Mouse (Mus musculus) T-helper 2 cell (primary cell): Measurements from ENCODE around the gene Rhebl1.

ENCODE experiments used
- in situ Hi-C: fragments of 300-600 bp; cut with MboI, MseI; formaldehyde crosslinking; loops from one replicate; pipeline ENCODE4 v1.15.1; 2025; ENCODE audit warnings: high pct_unique_total_duplicates

Gene Rhebl1

GRCm38 (mm10) chr15:98916016-98916415 is 21.7 kb upstream of the Rhebl1 start:
- in situ Hi-C loops = no loop called here

GRCm38 (mm10) chr15:98914903-98915302 is 20.6 kb upstream of the Rhebl1 start:
- in situ Hi-C loops = no loop called here

DNA sequence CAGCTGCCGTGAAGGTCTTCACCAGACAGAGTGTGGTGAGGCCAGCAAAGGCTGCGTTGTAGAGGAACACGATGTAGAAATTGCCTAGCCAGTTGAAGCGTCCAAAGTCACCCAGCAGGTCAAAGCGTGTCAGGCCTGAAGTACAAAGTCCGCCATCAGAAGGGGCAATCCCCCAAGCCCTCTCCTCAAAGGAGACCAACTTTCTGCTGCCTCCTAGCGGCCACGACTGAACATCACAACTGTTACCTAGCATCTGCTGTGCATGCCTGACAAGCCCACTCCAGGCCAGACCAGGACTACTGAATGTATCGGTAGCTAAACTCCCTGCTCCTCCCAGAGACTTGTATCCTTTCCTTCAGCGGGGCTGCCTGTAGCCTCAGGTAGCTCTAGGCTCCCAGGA is 10.4 kb upstream of the Rhebl1 start:
- in situ Hi-C loops = no loop called here

DNA sequence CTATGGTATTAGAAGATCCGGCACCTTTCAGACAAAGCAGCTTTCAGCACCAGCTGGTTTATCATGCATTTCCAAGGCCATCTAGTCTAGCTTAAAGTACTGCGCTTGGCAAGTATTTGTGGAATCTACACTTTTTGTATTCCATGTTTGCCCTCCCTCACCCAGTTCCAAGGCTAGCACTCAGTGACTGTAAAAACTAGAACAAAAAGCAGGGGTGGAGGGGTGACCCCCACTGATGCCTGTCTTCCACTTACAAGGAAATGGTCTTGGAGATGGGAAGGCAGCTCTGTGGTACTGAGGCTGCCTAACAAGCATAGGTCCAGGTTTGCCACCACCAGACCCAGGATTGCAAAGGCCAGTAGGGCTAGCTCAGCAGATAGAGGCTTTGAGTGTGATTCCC is 8.3 kb upstream of the Rhebl1 start:
- in situ Hi-C loops = no loop called here

GRCm38 (mm10) chr15:98901530-98901929 is 7.2 kb upstream of the Rhebl1 start:
- in situ Hi-C loops = no loop called here

- in situ Hi-C loops = loop anchor here (5.0 to 10.0 kb wide), 2 partner anchors 104 to 1177 kb away; no protein-coding TSS in a partner anchor
These were observed 3.8 kb upstream of the Rhebl1 start, which contains the start of gene Dhh for GRCm38 (mm10) chr15:98897928-98898800. TSS of gene Dhh (minus strand) at chr15:98898540.

DNA sequence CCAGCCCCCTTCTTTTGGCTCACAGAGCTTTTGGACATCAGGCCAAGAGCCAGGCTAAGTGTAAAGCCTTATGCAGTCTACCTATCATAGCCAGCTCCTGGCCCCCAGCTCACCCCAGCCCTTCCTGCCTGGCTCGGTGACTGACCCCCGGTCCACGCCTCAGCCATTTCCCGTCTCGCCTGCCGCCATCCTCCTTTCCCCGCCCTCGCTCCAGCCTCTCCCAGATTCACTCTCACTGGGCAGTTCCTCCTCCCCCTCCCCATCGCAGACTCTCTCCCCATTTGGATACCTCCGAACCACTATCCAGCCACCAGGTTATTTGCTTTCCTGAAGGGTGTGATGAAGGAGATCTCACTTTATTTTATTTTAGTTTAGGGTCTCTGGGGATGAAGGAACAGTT is 3.2 kb upstream of the Rhebl1 start:
- in situ Hi-C loops = loop anchor here (5.0 to 10.0 kb wide), 2 partner anchors 105 to 1177 kb away; no protein-coding TSS in a partner anchor

- in situ Hi-C loops = loop anchor here (5.0 to 10.0 kb wide), 2 partner anchors 106 to 1179 kb away; no protein-coding TSS in a partner anchor
These were observed 1.6 kb upstream of the Rhebl1 start for GRCm38 (mm10) chr15:98895635-98896589.

DNA sequence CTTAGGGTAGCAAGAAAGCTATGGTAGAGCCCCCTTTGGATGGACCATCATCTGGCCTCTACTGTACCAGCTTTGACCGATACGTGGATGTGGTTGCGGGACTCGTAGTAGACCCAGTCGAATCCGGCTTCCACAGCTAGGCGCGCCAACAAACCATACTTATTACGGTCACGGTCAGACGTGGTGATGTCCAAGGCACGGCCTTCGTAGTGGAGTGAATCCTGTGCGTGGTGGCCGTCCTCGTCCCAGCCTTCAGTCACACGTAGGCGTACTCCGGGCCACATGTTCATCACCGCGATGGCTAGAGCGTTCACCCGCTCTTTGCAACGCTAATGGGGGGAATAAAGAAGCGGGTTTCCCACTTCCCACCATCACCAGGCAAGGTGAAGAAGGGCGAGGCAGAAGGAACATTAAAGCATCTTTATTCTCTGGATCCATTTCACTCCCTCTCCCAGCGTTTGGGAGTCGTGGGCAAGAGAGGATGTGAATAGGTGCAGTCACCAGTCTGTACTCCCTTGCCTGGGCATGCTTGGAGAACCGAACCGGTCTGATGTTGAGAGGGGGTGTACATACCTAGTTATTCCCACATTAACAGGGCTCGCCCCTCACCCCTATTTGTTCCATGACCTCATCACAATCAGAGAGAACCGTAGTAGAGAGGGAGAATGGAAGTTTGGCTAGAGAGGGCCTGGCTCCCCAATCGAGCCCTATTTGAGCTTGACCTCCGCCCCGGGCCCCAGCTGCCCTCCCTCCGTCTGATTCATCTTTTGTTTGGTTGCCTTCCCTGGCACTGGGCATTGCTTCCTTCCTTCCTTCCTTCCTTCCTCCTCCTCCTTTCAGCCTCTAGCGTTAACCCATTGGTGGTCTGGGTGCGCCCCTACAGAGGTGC is 650 bp upstream of the Rhebl1 start:
- in situ Hi-C loops = loop anchor here (5.0 to 10.0 kb wide), 2 partner anchors 107 to 1180 kb away; no protein-coding TSS in a partner anchor

- in situ Hi-C loops = loop anchor here (10.0 kb wide), 1 partner anchor 1182 kb away; no protein-coding TSS in a partner anchor
These were observed 1.3 kb downstream of the Rhebl1 start for GRCm38 (mm10) chr15:98893036-98893435.

GRCm38 (mm10) chr15:98891907-98892606 is 2.3 kb downstream of the Rhebl1 start:
- in situ Hi-C loops = loop anchor here (10.0 kb wide), 1 partner anchor 1183 kb away; no protein-coding TSS in a partner anchor

GRCm38 (mm10) chr15:98891198-98891742 is 3.1 kb downstream of the Rhebl1 start:
- in situ Hi-C loops = loop anchor here (10.0 kb wide), 1 partner anchor 1184 kb away; no protein-coding TSS in a partner anchor

GRCm38 (mm10) chr15:98887526-98887925 is 6.8 kb downstream of the Rhebl1 start:
- in situ Hi-C loops = loop anchor here (5.0 kb wide), 1 partner anchor 35 kb away; no protein-coding TSS in a partner anchor

DNA sequence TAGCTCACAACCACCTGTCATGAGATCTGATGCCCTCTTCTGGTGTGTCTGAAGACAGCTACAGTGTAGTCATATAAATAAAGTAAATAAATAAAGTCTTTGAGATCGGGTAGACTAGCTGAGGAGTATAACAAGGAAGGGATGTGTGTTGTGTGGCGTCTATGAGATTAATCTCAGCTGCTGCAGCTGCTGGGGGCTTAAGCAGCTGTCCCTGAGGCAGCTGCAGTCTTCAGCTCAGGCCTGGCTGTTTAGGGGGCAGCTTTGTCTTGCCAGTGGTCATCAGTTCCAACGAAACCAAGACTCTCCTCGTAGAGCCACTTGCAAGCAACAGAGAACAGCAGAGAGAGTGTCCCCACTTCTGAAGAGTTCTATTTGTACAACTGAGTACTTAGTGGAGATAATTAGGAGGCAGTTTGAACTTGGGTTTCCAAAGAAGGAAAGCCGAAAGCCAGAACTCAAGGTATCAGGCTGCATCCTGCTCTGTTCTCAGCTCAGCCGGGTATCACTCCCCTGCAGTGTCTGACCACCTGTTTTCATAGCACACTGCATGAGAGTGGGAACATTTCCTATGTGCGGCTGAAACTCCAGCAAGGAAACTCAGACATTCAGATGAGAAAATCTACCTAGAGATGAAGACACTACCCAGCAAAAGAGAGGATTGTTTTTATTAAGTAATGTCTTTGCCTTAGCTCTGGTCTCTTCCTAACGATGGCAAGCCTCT is 7.5 kb downstream of the Rhebl1 start:
- in situ Hi-C loops = loop anchor here (5.0 kb wide), 1 partner anchor 35 kb away; no protein-coding TSS in a partner anchor

DNA sequence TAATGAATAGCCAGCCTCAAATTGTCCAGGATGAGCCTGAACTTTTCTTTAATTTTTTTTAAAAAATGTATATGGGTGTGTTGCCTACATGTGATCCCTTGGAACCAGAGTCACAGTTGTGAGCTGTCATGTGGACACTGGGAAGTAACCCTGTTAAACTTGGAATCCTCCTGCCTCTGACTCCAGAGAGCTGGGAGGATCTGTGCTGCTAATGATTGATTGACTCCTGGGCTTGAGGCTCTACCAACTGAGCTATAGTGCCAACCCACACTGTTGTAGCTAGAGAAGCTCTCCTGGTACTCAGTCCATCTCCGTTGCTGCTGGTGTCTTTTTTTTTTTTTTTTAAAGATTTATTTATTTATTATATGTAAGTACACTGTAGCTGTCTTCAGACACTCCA is 10.2 kb downstream of the Rhebl1 start:
- in situ Hi-C loops = no loop called here

- in situ Hi-C loops = no loop called here
These were observed 10.7 kb downstream of the Rhebl1 start for GRCm38 (mm10) chr15:98883661-98884060.

- in situ Hi-C loops = no loop called here
These were observed 12.7 kb downstream of the Rhebl1 start for GRCm38 (mm10) chr15:98881656-98882008.

DNA sequence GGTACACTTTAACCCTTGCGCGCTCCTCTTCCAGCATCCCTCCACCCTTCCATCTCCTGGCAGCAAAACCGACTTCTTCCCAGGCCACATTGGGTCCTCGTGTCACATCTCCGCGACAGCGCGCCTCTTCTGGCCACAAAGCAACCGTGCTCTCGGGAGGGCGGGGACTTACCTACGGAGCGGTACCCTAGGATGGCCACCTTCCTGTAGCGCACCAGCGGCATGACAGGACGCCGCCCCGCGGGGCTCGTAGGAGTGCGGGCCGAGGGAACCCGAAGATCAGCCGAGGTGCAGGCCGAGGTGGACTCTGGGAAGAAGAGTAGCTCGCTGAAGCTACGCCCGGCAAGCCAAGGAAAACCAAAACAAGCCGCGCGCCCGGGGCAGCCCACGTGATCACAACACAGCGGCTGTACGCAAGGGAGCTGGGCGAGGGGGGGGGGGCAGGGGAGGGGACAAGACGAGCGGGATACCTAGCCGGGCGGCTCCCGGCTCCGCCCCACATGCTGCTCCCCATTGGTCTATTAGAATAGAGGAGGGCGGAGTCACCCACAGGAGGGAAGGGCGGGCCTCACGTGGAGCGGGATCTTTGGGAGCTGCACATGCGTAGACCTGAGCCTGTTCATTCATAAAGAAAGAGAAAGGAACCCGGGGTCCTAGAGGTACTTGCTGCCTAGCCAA is 13.2 kb downstream of the Rhebl1 start:
- in situ Hi-C loops = no loop called here
